ENCODE assay signal across 11 mouse cellular contexts in the genomic region with DNA sequence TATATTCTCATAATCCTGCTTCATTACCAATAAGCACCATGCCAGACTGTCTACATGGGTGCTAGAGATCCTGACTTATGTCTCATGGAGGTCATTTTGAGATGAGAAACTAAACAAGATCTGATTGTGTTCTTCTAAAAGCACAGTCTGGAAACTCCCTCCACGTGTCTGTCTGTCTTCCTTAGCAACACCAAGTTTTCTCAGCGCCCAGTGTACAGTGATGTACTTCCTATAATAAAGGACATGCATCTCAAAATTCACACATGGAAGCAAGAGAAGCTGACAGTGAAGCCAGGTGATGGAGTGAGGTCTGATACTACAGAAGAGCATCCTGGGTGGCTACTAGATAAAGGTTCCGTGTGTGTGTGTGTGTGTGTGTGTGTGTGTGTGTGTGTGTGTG.
"Had no signal": no experiment of that assay in that cellular context is flagged by ENCODE, and none has a peak within 500 bp of the region (broad histone marks: within the 10 kb centered on the region; RNA-seq: fewer than 3 reads in every experiment).

No protein-coding gene starts in this region.

- DNase-seq: kidney, adult 18-20 months; kidney, adult 9 months; kidney, postnatal 14 days; kidney, postnatal 4 days; liver, embryonic 13.5 days; lung, adult 2 months; lung, postnatal 14 days; lung, postnatal 4 days had no signal

- ATAC-seq: intestine, embryonic 16.5 days; midbrain, embryonic 13.5 days; midbrain, embryonic 16.5 days had no signal
